Mouse (Mus musculus) ES-Bruce4 (cell line): ENCODE measurements around the gene Gnaz.

Source experiments
- CTCF ChIP-seq: IDR thresholded peaks from one replicate; pipeline ENCODE4 v1.8.1; 2011; ENCODE audit warnings: low read depth, low read length
- EP300 ChIP-seq: IDR thresholded peaks from 2 replicates; pipeline ENCODE4 v1.6.1; 2011; ENCODE audit warnings: low read depth, low read length; ENCODE audit not compliant: insufficient read depth
- POLR2A ChIP-seq: IDR thresholded peaks from one replicate; pipeline ENCODE4 v1.8.1; 2011; ENCODE audit warnings: low read length; ENCODE audit not compliant: insufficient read depth

- TF ChIP-seq POLR2A (no peak), CTCF (no peak), EP300 (no peak)
These were observed 34.4 kb downstream of the Gnaz start for GRCm38 (mm10) chr10:75001391-75001790.
